Mouse (Mus musculus) hindbrain, embryonic 12.5 days (tissue): ENCODE measurements around the gene Mplkip. TPM values are rescaled to one million over a fixed set of nuclear protein-coding genes. Genes with fewer than 3 reads are reported as not detected.

ENCODE experiments used
- ATAC-seq: fragments of 200-750 bp; cut with Nextera tagmentation; 2 replicates; pipeline ENCODE4 v1.8.0; 2017; ENCODE audit warnings: moderate TSS enrichment; ENCODE audit not compliant: low FRiP score
- H3K27ac ChIP-seq: fragments of 300-500 bp; sonication (generic); 2 replicates; pipeline ENCODE4 v1.5.1; 2016; ENCODE audit warnings: mild to moderate bottlenecking
- H3K27me3 ChIP-seq: fragments of 300-500 bp; sonication (generic); 2 replicates; pipeline ENCODE4 v1.6.1; 2016; ENCODE audit warnings: mild to moderate bottlenecking
- H3K36me3 ChIP-seq: fragments of 300-500 bp; sonication (generic); 2 replicates; pipeline ENCODE4 v1.6.1; 2016; ENCODE audit warnings: mild to moderate bottlenecking
- H3K4me1 ChIP-seq: fragments of 300-500 bp; sonication (generic); 2 replicates; pipeline ENCODE4 v1.6.1; 2016
- H3K4me2 ChIP-seq: fragments of 300-500 bp; sonication (generic); replicated peaks from 2 replicates; pipeline ENCODE4 v1.6.1; 2016; ENCODE audit warnings: mild to moderate bottlenecking
- H3K4me3 ChIP-seq: fragments of 300-500 bp; sonication (generic); 2 replicates; pipeline ENCODE4 v1.5.1; 2016; ENCODE audit warnings: mild to moderate bottlenecking
- H3K9ac ChIP-seq: fragments of 300-500 bp; sonication (generic); 2 replicates; pipeline ENCODE4 v1.6.1; 2016; ENCODE audit warnings: mild to moderate bottlenecking, moderate library complexity
- H3K9me3 ChIP-seq: fragments of 300-500 bp; sonication (generic); replicated peaks from 2 replicates; pipeline ENCODE4 v1.6.1; 2016; ENCODE audit warnings: mild to moderate bottlenecking
- WGBS: fragments of 180-500 bp; shearing (Covaris S2); methylation state at CpG from one replicate; pipeline ENCODE4 v1.1.7; 2016; 5-methylcytosine and 5-hydroxymethylcytosine counted together
- microRNA counts: library from miRNA; unstranded; fragments of <30 nt; microRNA quantifications from one replicate; lab custom pipeline; 2017
- microRNA-seq: library from miRNA; unstranded; fragments of <30 nt; microRNA quantifications from one replicate; pipeline ENCODE4, GENCODE M21; 2017
- polyA plus RNA-seq: library from polyadenylated mRNA; unstranded; fragments of >200 nt; fragmentation: Nextera tagmentation; extraction: Ambion mirVana; gene quantifications from 2 replicates; pipeline ENCODE4 v1.2.1, GENCODE M21; 2016

The Mplkip gene
- polyA plus RNA-seq, 1 experiment from 2014 or later = 49.5 TPM

- no peak overlapping the region for H3K4me3 ChIP-seq
- H3K27me3 ChIP-seq = no peaks in the 10 kb centered on the region
- no peaks in the 10 kb centered on the region for H3K4me1 ChIP-seq
- no peak overlapping the region for H3K9ac ChIP-seq
- no peaks in the 10 kb centered on the region for H3K9me3 ChIP-seq
- 92% methylated on average over 6 of the region's 6 CpGs for WGBS
- H3K4me2 ChIP-seq = no peak overlapping the region
- H3K36me3 ChIP-seq = no peaks in the 10 kb centered on the region
- no peak for ATAC-seq
- H3K27ac ChIP-seq = no peak overlapping the region
Measured at GRCm38 (mm10) chr13:17705188-17705826, 10.3 kb downstream of the Mplkip start.

- no peaks in the 10 kb centered on the region for H3K9me3 ChIP-seq
- 80% methylated on average over 5 of the region's 5 CpGs for WGBS
- H3K4me3 ChIP-seq = no peak overlapping the region
- no peak overlapping the region for H3K4me2 ChIP-seq
- 0 out of 2 replicates have a peak, but pooled peaks have one; percentile 54 for ATAC-seq
- H3K36me3 ChIP-seq = no peaks in the 10 kb centered on the region
- H3K9ac ChIP-seq = no peak overlapping the region
- no peaks in the 10 kb centered on the region for H3K27me3 ChIP-seq
- no peak overlapping the region for H3K27ac ChIP-seq
- no peaks in the 10 kb centered on the region for H3K4me1 ChIP-seq
Measured at GRCm38 (mm10) chr13:17708784-17709311, 13.9 kb downstream of the Mplkip start.

GRCm38 (mm10) chr13:17717357-17717756, 22.4 kb downstream of the Mplkip start:
- H3K9ac ChIP-seq = no peak overlapping the region
- H3K4me3 ChIP-seq = no peak overlapping the region
- no peak overlapping the region for H3K27ac ChIP-seq
- ATAC-seq = no peak
- WGBS = 91% methylated on average over 1 of the region's 1 CpGs
- H3K9me3 ChIP-seq = no peaks in the 10 kb centered on the region
- peaks cover 31% of the 10 kb centered on the region for H3K36me3 ChIP-seq
- no peak overlapping the region for H3K4me2 ChIP-seq
- no peaks in the 10 kb centered on the region for H3K27me3 ChIP-seq
- H3K4me1 ChIP-seq = no peaks in the 10 kb centered on the region

GRCm38 (mm10) chr13:17727922-17728321, 32.9 kb downstream of the Mplkip start:
- ATAC-seq = no peak
- Histone ChIP-seq H3K9me3 (no peaks in the 10 kb centered on the region), H3K36me3 (peaks cover 17% of the 10 kb centered on the region), H3K27ac (no peak overlapping the region), H3K4me1 (no peaks in the 10 kb centered on the region), H3K27me3 (no peaks in the 10 kb centered on the region), H3K4me2 (no peak overlapping the region), H3K4me3 (no peak overlapping the region), H3K9ac (no peak overlapping the region)
- WGBS = 97% methylated on average over 4 of the region's 4 CpGs

GRCm38 (mm10) chr13:17728798-17729197, 33.8 kb downstream of the Mplkip start:
- Histone ChIP-seq H3K36me3 (peaks cover 17% of the 10 kb centered on the region), H3K27me3 (no peaks in the 10 kb centered on the region)
- ATAC-seq = no peak

More at GRCm38 (mm10) chr13:17728798-17729197, 33.8 kb downstream of the Mplkip start:
- Histone ChIP-seq H3K4me1 (no peaks in the 10 kb centered on the region), H3K9ac (no peak overlapping the region), H3K27ac (no peak overlapping the region), H3K4me2 (no peak overlapping the region), H3K9me3 (no peaks in the 10 kb centered on the region), H3K4me3 (no peak overlapping the region)
- 93% methylated on average over 3 of the region's 3 CpGs for WGBS

MicroRNAs encoded within 50 kb of the gene (microRNA counts, 519-probe panel; counts per million panel counts)
- microRNA mmu-miR-466i (lab: Ali Mortazavi, UCI) = 470 counts per million, percentile 58 among the panel's probes with 10 or more counts

Small RNA genes within 50 kb of the gene (microRNA-seq; reads per million reads assigned to microRNA genes)
- not detected for gene Mir466i

Other genes with a start within 250 kb of the Mplkip start
- 4.6 and 6.2 TPM in 2 replicates for gene Sugct, start 361 bp downstream of the Mplkip start, polyA plus RNA-seq
- gene Cdk13, start 109.9 kb downstream of the Mplkip start, polyA plus RNA-seq = 20.8 and 22.8 TPM in 2 replicates
- gene Rala, start 249.0 kb downstream of the Mplkip start, polyA plus RNA-seq = 144 and 154 TPM in 2 replicates